Mouse (Mus musculus): ENCODE measurements around the gene Bicd2. TPM values are rescaled to one million over a fixed set of nuclear protein-coding genes. Genes with fewer than 3 reads are reported as not detected.

Gene Bicd2
- polyA plus RNA-seq, 1 experiment = 43.1 TPM

DNA sequence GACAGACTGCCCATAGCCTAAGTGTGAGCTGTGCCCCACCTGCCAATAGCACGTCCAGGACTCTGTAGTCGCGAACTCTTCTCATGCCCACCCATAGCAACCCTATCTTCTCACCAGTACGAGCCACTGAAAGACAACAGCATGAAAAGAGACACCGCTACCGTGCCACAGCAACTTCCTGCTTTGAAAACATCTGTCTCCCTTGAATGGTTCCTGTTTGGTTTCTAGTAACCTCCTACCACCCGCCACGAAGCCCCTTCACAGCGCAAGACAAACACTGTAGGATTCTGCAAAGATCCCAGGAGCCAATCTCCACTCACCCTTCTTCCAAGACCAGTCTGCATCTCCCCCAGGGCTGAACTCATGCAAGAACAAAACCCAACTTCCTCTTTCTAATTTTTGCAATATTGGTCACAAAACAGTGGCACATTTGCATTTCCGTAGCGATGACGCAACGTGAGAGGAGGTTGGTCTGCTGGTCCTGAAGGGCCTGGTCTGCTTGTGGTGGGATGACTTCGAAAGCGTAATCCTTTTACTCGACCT lies 32.5 kb upstream of the Bicd2 start:
- H3K4me3 ChIP-seq (ENCODE audit: insufficient read depth, low read length) = no peak overlapping the region
- no peak for TF ChIP-seq CTCF (IDR thresholded peaks at IDR 0.05; ENCODE audit: borderline replicate concordance, insufficient read depth, low read length)
- TF ChIP-seq POLR2A (IDR thresholded peaks at IDR 0.05; ENCODE audit: low read depth, low read length) = no peak
- H3K27ac ChIP-seq (ENCODE audit: insufficient read depth, low read length) = no peak overlapping the region
- H3K4me1 ChIP-seq (ENCODE audit: control insufficient read depth, insufficient read depth, low read length) = no peaks in the 10 kb centered on the region

DNA sequence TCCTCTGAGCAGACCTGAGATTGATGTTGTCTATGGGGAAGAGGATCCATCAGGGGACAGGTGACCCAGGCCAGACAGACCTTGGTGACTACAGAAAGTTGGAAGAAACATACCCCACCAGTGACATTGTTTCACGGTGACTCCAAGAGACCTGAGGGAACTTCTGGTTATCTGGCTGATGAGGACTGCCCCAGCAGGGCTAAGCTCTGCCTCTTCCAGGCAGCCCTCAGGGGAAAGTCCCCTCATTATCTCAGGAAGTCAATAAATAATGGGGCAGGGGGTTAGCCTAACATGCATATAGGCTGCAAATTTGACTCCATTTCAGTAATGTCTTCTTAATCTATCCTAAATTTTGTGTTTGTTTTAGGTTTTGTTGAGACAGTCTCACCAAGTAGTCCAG lies 31.9 kb upstream of the Bicd2 start:
- H3K4me1 ChIP-seq (ENCODE audit: control insufficient read depth, insufficient read depth, low read length) = no peaks in the 10 kb centered on the region
- no peak overlapping the region for H3K4me3 ChIP-seq (ENCODE audit: insufficient read depth, low read length)
- no peak overlapping the region for H3K27ac ChIP-seq (ENCODE audit: insufficient read depth, low read length)
- no peak for TF ChIP-seq CTCF (IDR thresholded peaks at IDR 0.05; ENCODE audit: borderline replicate concordance, insufficient read depth, low read length)
- TF ChIP-seq POLR2A (IDR thresholded peaks at IDR 0.05; ENCODE audit: low read depth, low read length) = no peak

DNA sequence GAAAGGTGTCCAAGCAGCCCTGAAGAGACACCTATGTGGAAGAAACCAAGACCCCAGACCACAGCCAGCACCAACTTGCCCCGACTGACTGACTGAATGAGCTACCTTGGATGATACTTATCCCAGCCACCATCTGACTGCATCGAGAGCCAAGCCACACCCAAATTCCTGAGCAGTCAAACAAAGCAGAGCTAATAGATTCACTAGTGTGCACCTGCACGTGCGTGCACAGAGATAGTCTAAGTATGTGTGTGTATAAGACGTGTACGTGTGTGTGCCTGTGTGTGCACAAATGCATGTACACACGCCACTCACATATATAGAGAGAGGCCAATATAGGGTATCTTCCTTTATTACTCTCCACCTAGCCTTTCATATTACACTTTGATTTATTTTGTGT lies 29.7 kb upstream of the Bicd2 start:
- Histone ChIP-seq H3K4me1 (ENCODE audit: control insufficient read depth, insufficient read depth, low read length) (peaks cover 3% of the 10 kb centered on the region), H3K27ac (ENCODE audit: insufficient read depth, low read length) (no peak overlapping the region), H3K4me3 (ENCODE audit: insufficient read depth, low read length) (no peak overlapping the region)
- no peak for TF ChIP-seq POLR2A (IDR thresholded peaks at IDR 0.05; ENCODE audit: low read depth, low read length)
- TF ChIP-seq CTCF (IDR thresholded peaks at IDR 0.05; ENCODE audit: borderline replicate concordance, insufficient read depth, low read length) = no peak

DNA sequence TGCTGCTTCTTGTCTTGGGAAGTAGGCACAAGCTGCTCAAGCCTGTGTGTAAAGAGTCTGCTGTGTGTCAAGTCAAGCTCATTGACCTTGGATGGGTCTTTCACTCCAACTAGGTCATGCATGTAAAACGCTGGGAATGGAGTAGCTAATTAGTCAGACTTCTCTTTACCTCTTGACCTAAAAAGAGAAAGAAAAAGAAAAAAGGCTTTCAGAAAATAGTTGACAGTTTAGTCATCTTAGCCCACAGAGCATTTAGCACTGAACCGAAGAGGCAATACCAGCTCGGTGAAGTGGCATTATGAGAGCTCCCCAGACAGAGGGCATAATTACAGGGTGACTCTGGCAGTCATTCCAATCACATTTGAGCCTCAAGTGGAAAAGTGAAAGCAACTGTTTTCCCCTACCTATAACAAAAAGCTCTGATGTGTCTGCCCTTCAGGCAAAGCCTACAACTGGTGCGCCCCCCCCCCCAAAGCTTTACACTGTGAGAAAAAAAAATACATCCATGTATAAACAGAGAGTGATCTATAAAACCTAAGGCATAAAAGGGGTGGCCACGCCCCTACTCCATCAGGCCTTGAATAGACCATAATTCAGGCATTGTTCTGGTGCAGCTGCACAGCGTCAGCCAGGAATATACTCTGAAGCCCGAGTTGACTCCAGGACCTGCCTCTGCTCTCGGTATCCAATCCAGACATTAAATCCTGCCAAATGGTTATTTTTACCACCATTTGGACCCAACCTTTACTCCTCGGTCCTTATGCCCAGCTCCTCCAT lies 24.8 kb upstream of the Bicd2 start:
- H3K4me3 ChIP-seq (ENCODE audit: insufficient read depth, low read length) = no peak overlapping the region
- peaks cover 16% of the 10 kb centered on the region for H3K4me1 ChIP-seq (ENCODE audit: control insufficient read depth, insufficient read depth, low read length)
- H3K27ac ChIP-seq (ENCODE audit: insufficient read depth, low read length) = peak overlapping the region; percentile 78
- TF ChIP-seq CTCF (IDR thresholded peaks at IDR 0.05; ENCODE audit: borderline replicate concordance, insufficient read depth, low read length) (no peak), POLR2A (IDR thresholded peaks at IDR 0.05; ENCODE audit: low read depth, low read length) (no peak)

- Histone ChIP-seq H3K27ac (ENCODE audit: insufficient read depth, low read length) (peak overlapping the region; percentile 78; the same call in 1 of the 2 replicates), H3K4me1 (ENCODE audit: control insufficient read depth, insufficient read depth, low read length) (peaks cover 16% of the 10 kb centered on the region)
- TF ChIP-seq CTCF (IDR thresholded peaks at IDR 0.05; ENCODE audit: borderline replicate concordance, insufficient read depth, low read length) = no peak
- no peak for TF ChIP-seq POLR2A (IDR thresholded peaks at IDR 0.05; ENCODE audit: low read depth, low read length)
Measured at GRCm38 (mm10) chr13:49317508-49317907, 23.9 kb upstream of the Bicd2 start.

GRCm38 (mm10) chr13:49317914-49318313 lies 23.5 kb upstream of the Bicd2 start:
- H3K4me3 ChIP-seq (ENCODE audit: insufficient read depth, low read length) = no peak overlapping the region
- no peak overlapping the region for H3K27ac ChIP-seq (ENCODE audit: insufficient read depth, low read length)
- TF ChIP-seq POLR2A (IDR thresholded peaks at IDR 0.05; ENCODE audit: low read depth, low read length) (no peak), CTCF (IDR thresholded peaks at IDR 0.05; ENCODE audit: borderline replicate concordance, insufficient read depth, low read length) (no peak)
- peaks cover 16% of the 10 kb centered on the region for H3K4me1 ChIP-seq (ENCODE audit: control insufficient read depth, insufficient read depth, low read length)

More at GRCm38 (mm10) chr13:49317508-49317907, 23.9 kb upstream of the Bicd2 start:
- no peak overlapping the region for H3K4me3 ChIP-seq (ENCODE audit: insufficient read depth, low read length)

DNA sequence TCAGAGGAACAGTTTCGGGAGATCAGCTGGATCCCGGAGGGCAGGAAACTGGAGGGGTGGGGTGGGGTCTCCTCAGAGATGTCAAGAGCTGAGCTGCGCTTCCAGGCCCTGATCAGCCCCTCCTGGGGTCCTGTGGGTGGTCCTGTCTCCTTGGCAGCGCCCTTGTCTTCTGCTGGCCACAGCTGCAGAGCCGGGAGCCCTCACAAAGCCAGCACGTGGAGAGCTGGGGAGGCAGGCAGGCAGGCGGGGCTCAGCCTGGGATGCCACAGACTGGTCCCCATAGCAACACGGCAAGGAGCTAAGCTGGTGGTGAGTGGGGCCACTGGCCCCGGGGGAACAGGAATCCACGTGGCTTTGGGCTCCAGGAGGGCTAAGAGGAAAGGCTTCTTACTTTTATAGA lies 21.3 kb upstream of the Bicd2 start, which contains the start of gene Fgd3:
Gene Fgd3, minus strand, starts transcription at position 272 of the 400 bp plus-strand sequence.
- TF ChIP-seq CTCF (IDR thresholded peaks at IDR 0.05; ENCODE audit: borderline replicate concordance, insufficient read depth, low read length) = no peak
- TF ChIP-seq POLR2A (IDR thresholded peaks at IDR 0.05; ENCODE audit: low read depth, low read length) = no peak
- H3K27ac ChIP-seq (ENCODE audit: insufficient read depth, low read length) = no peak within 1 kb of the TSS
- H3K4me1 ChIP-seq (ENCODE audit: control insufficient read depth, insufficient read depth, low read length) = peaks cover 16% of the 10 kb centered on the region
- H3K4me3 ChIP-seq (ENCODE audit: insufficient read depth, low read length) = peak within 1 kb of the TSS; percentile 63

GRCm38 (mm10) chr13:49320514-49320913 lies 20.9 kb upstream of the Bicd2 start:
- Histone ChIP-seq H3K4me1 (ENCODE audit: control insufficient read depth, insufficient read depth, low read length) (peaks cover 16% of the 10 kb centered on the region), H3K27ac (ENCODE audit: insufficient read depth, low read length) (no peak overlapping the region), H3K4me3 (ENCODE audit: insufficient read depth, low read length) (peak overlapping the region; percentile 63)
- no peak for TF ChIP-seq CTCF (IDR thresholded peaks at IDR 0.05; ENCODE audit: borderline replicate concordance, insufficient read depth, low read length)
- TF ChIP-seq POLR2A (IDR thresholded peaks at IDR 0.05; ENCODE audit: low read depth, low read length) = no peak

- no peak for TF ChIP-seq POLR2A (IDR thresholded peaks at IDR 0.05; ENCODE audit: low read depth, low read length)
- TF ChIP-seq CTCF (IDR thresholded peaks at IDR 0.05; ENCODE audit: borderline replicate concordance, insufficient read depth, low read length) = no peak
- Histone ChIP-seq H3K27ac (ENCODE audit: insufficient read depth, low read length) (no peak overlapping the region), H3K4me3 (ENCODE audit: insufficient read depth, low read length) (no peak overlapping the region), H3K4me1 (ENCODE audit: control insufficient read depth, insufficient read depth, low read length) (peaks cover 12% of the 10 kb centered on the region)
Measured at GRCm38 (mm10) chr13:49321452-49321851, 19.9 kb upstream of the Bicd2 start.

- Histone ChIP-seq H3K27ac (ENCODE audit: insufficient read depth, low read length) (no peak overlapping the region), H3K4me1 (ENCODE audit: control insufficient read depth, insufficient read depth, low read length) (peaks cover 8% of the 10 kb centered on the region), H3K4me3 (ENCODE audit: insufficient read depth, low read length) (no peak overlapping the region)
- TF ChIP-seq CTCF (IDR thresholded peaks at IDR 0.05; ENCODE audit: borderline replicate concordance, insufficient read depth, low read length) (no peak), POLR2A (IDR thresholded peaks at IDR 0.05; ENCODE audit: low read depth, low read length) (no peak)
Measured at GRCm38 (mm10) chr13:49322169-49322568, 19.2 kb upstream of the Bicd2 start.

Data from embryonic fibroblast, embryonic 13.5 days (primary cell).